Mouse (Mus musculus) thymus, adult 2 months (tissue): ENCODE measurements around the gene Pip5kl1.

Source experiments
- CTCF ChIP-seq: fragments of 200-500 bp; IDR thresholded peaks from 2 replicates; pipeline ENCODE4 v1.5.1; 2012; ENCODE audit warnings: mild to moderate bottlenecking, control low read depth, low read length, moderate library complexity, borderline replicate concordance; ENCODE audit not compliant: control insufficient read depth, poor library complexity, insufficient read depth; ENCODE audit errors: extremely low read depth
- POLR2A ChIP-seq: fragments of 200-500 bp; IDR thresholded peaks from 2 replicates; pipeline ENCODE4 v1.6.1; 2012; ENCODE audit warnings: mild to moderate bottlenecking, low read length, control low read depth, moderate library complexity; ENCODE audit not compliant: control insufficient read depth, poor library complexity, insufficient read depth; ENCODE audit errors: extremely low read depth

DNA sequence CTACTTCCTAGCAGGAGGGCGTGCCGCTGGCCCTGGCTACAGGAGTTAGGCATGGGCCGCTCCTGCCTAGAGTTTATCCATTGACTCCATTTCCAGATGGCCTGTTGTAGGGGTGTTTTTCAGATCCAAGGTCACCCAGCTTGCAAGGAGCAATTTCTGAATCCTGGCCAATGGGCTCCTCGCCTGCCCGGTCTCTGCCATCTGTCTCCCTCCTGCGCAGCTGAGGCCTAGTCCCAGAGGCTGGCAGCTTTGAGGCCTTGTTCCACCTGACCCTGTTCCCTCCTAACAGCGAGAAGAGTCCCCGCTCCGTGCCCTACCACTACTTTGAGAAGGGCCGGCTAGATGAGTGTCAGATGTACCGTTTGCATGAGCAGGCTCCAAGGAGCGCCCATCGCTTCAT, 22.1 kb downstream of the Pip5kl1 start:
- TF ChIP-seq CTCF (no peak), POLR2A (no peak)
